Mouse (Mus musculus): ENCODE data around the gene Frat2. TPM values are rescaled to one million over a fixed set of nuclear protein-coding genes. Genes with fewer than 3 reads are reported as not detected.

The Frat2 gene
- polyA plus RNA-seq, 1 experiment from 2014 or later = 4.5 TPM

GRCm38 (mm10) chr19:41829381-41830105, 18.4 kb downstream of the Frat2 start, which contains the start of gene Frat1:
TSS of gene Frat1 (plus strand) at chr19:41829970.
- H3K4me2 ChIP-seq (replicated peaks; ENCODE audit: low read depth) = peak within 1 kb of the TSS; percentile 99
- peak; percentile 92 for ATAC-seq
- peak within 1 kb of the TSS; percentile 65 for H3K4me3 ChIP-seq (ENCODE audit: low read depth, low read length)
- no peaks in the 10 kb centered on the region for H3K9me3 ChIP-seq (ENCODE audit: control insufficient read depth)
- 0 out of 2 replicates have a peak, but pooled peaks cover 5% of the 10 kb centered on the region for H3K4me1 ChIP-seq (replicated peaks; ENCODE audit: control insufficient read depth, insufficient read depth, low read length)
- no peaks in the 10 kb centered on the region for H3K36me3 ChIP-seq (ENCODE audit: control insufficient read depth, insufficient read depth)
- H3K27ac ChIP-seq (ENCODE audit: low read depth, low read length) = peak within 1 kb of the TSS; percentile 91
- H3K9ac ChIP-seq (ENCODE audit: low read depth, low read length) = peak within 1 kb of the TSS; percentile 72
- TF ChIP-seq CTCF (IDR thresholded peaks at IDR 0.05; ENCODE audit: low read depth) = 0 out of 2 replicates have a peak, but pooled peaks have one; percentile 9
- H3K27me3 ChIP-seq (replicated peaks; ENCODE audit: control insufficient read depth, insufficient read depth, low read length) = no peaks in the 10 kb centered on the region
- WGBS = under 1% methylated on average over 39 of the region's 39 CpGs

DNA sequence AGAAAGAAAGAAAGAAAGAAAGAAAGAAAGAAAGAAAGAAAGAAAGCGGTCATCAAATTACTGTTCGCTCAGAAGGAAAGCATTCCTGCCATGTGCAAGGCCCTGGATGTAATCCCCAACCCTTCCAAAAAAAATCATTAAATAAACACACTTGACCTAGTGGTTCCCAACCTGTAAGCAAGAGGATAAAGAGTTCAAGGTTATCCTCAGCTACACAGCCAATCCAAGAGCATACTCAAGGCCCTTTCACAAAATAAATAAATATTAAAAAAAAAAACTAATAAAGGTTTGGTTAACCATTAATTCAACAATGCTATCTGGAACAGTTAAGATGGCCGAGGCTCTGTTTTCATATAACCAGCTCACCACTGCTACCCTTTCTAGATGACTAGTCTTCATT, 19.0 kb downstream of the Frat2 start:
- Histone ChIP-seq H3K27ac (ENCODE audit: low read depth, low read length) (peak overlapping the region; percentile 91; the same call in 1 of the 2 replicates), H3K9me3 (ENCODE audit: control insufficient read depth) (no peaks in the 10 kb centered on the region), H3K4me3 (ENCODE audit: low read depth, low read length) (peak overlapping the region; percentile 65), H3K4me2 (replicated peaks; ENCODE audit: low read depth) (peak overlapping the region; percentile 99), H3K36me3 (ENCODE audit: control insufficient read depth, insufficient read depth) (no peaks in the 10 kb centered on the region), H3K4me1 (replicated peaks; ENCODE audit: control insufficient read depth, insufficient read depth, low read length) (0 out of 2 replicates have a peak, but pooled peaks cover 5% of the 10 kb centered on the region), H3K27me3 (replicated peaks; ENCODE audit: control insufficient read depth, insufficient read depth, low read length) (no peaks in the 10 kb centered on the region), H3K9ac (ENCODE audit: low read depth, low read length) (no peak overlapping the region)
- WGBS = 58% methylated on average over 3 of the region's 3 CpGs
- TF ChIP-seq CTCF (IDR thresholded peaks at IDR 0.05; ENCODE audit: low read depth) = no peak
- ATAC-seq = no peak

GRCm38 (mm10) chr19:41826529-41826928, 21.4 kb downstream of the Frat2 start:
- no peaks in the 10 kb centered on the region for H3K9me3 ChIP-seq (ENCODE audit: control insufficient read depth)
- no peak for TF ChIP-seq CTCF (IDR thresholded peaks at IDR 0.05; ENCODE audit: low read depth)
- H3K4me3 ChIP-seq (ENCODE audit: low read depth, low read length) = no peak overlapping the region
- no peak for ATAC-seq
- H3K4me2 ChIP-seq (replicated peaks; ENCODE audit: low read depth) = no peak overlapping the region
- H3K4me1 ChIP-seq (replicated peaks; ENCODE audit: control insufficient read depth, insufficient read depth, low read length) = 0 out of 2 replicates have a peak, but pooled peaks cover 2% of the 10 kb centered on the region
- no peak overlapping the region for H3K9ac ChIP-seq (ENCODE audit: low read depth, low read length)
- WGBS = 76% methylated on average over 3 of the region's 3 CpGs
- no peaks in the 10 kb centered on the region for H3K36me3 ChIP-seq (ENCODE audit: control insufficient read depth, insufficient read depth)
- no peaks in the 10 kb centered on the region for H3K27me3 ChIP-seq (replicated peaks; ENCODE audit: control insufficient read depth, insufficient read depth, low read length)
- no peak overlapping the region for H3K27ac ChIP-seq (ENCODE audit: low read depth, low read length)

DNA sequence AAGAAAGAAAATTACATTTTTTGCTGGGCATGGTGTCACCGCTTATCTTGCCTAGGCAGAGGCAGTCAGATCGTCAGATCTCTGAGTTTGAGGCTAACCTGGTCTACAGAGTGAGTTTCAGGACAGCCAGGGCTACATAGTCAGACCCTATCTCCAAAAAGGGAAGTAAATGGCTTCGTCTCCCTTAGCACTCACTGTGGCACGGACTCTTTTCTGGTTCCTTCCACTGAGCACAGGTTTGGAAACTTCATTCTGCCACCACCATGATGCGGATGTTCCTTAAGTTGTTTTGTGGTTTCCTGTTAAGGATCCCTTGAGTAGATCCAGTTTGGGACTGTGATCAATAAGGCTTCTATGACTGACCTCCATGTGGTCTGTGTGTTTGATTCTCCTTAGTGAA, 23.0 kb downstream of the Frat2 start:
- ATAC-seq = no peak
- H3K9me3 ChIP-seq (ENCODE audit: control insufficient read depth) = no peaks in the 10 kb centered on the region
- no peak overlapping the region for H3K27ac ChIP-seq (ENCODE audit: low read depth, low read length)
- 85% methylated on average over 5 of the region's 5 CpGs for WGBS
- H3K4me2 ChIP-seq (replicated peaks; ENCODE audit: low read depth) = no peak overlapping the region
- no peaks in the 10 kb centered on the region for H3K36me3 ChIP-seq (ENCODE audit: control insufficient read depth, insufficient read depth)
- no peaks in the 10 kb centered on the region for H3K4me1 ChIP-seq (replicated peaks; ENCODE audit: control insufficient read depth, insufficient read depth, low read length)
- H3K9ac ChIP-seq (ENCODE audit: low read depth, low read length) = no peak overlapping the region
- H3K4me3 ChIP-seq (ENCODE audit: low read depth, low read length) = no peak overlapping the region
- no peak for TF ChIP-seq CTCF (IDR thresholded peaks at IDR 0.05; ENCODE audit: low read depth)
- no peaks in the 10 kb centered on the region for H3K27me3 ChIP-seq (replicated peaks; ENCODE audit: control insufficient read depth, insufficient read depth, low read length)

DNA sequence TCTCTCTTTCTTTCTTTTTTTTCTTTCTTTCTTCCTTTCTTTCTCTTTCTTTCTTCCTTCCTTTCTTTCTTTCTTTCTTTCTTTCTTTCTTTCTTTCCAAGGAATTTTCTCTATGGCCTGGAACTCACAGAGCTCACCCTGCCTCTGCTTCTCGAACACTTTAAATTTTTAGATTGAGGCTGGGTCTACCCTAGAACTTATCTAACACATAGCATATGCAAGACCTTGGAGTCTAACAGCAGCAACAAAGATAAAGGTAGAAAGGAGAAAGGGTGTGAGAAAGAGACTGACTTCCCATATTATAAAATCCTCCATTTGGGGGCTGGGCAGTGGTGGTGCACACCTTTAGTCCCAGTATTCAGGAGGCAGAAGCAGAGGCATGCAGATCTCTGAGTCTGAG, 25.3 kb downstream of the Frat2 start:
- Histone ChIP-seq H3K27ac (ENCODE audit: low read depth, low read length) (no peak overlapping the region), H3K4me3 (ENCODE audit: low read depth, low read length) (no peak overlapping the region), H3K9ac (ENCODE audit: low read depth, low read length) (no peak overlapping the region), H3K4me2 (replicated peaks; ENCODE audit: low read depth) (no peak overlapping the region), H3K27me3 (replicated peaks; ENCODE audit: control insufficient read depth, insufficient read depth, low read length) (no peaks in the 10 kb centered on the region), H3K4me1 (replicated peaks; ENCODE audit: control insufficient read depth, insufficient read depth, low read length) (no peaks in the 10 kb centered on the region), H3K9me3 (ENCODE audit: control insufficient read depth) (no peaks in the 10 kb centered on the region), H3K36me3 (ENCODE audit: control insufficient read depth, insufficient read depth) (no peaks in the 10 kb centered on the region)
- TF ChIP-seq CTCF (IDR thresholded peaks at IDR 0.05; ENCODE audit: low read depth) = no peak
- WGBS = 91% methylated on average over 1 of the region's 1 CpGs
- ATAC-seq = no peak

- Histone ChIP-seq H3K4me3 (ENCODE audit: low read depth, low read length) (no peak overlapping the region), H3K9me3 (ENCODE audit: control insufficient read depth) (no peaks in the 10 kb centered on the region), H3K27ac (ENCODE audit: low read depth, low read length) (no peak overlapping the region), H3K4me1 (replicated peaks; ENCODE audit: control insufficient read depth, insufficient read depth, low read length) (no peaks in the 10 kb centered on the region), H3K27me3 (replicated peaks; ENCODE audit: control insufficient read depth, insufficient read depth, low read length) (no peaks in the 10 kb centered on the region), H3K9ac (ENCODE audit: low read depth, low read length) (no peak overlapping the region), H3K36me3 (ENCODE audit: control insufficient read depth, insufficient read depth) (no peaks in the 10 kb centered on the region), H3K4me2 (replicated peaks; ENCODE audit: low read depth) (no peak overlapping the region)
- no peak for ATAC-seq
- no peak for TF ChIP-seq CTCF (IDR thresholded peaks at IDR 0.05; ENCODE audit: low read depth)
- 41% methylated on average over 5 of the region's 5 CpGs for WGBS
Measured at GRCm38 (mm10) chr19:41821436-41821835, 26.5 kb downstream of the Frat2 start.

Measured in intestine, postnatal 0 days (tissue).